In the genomic region with DNA sequence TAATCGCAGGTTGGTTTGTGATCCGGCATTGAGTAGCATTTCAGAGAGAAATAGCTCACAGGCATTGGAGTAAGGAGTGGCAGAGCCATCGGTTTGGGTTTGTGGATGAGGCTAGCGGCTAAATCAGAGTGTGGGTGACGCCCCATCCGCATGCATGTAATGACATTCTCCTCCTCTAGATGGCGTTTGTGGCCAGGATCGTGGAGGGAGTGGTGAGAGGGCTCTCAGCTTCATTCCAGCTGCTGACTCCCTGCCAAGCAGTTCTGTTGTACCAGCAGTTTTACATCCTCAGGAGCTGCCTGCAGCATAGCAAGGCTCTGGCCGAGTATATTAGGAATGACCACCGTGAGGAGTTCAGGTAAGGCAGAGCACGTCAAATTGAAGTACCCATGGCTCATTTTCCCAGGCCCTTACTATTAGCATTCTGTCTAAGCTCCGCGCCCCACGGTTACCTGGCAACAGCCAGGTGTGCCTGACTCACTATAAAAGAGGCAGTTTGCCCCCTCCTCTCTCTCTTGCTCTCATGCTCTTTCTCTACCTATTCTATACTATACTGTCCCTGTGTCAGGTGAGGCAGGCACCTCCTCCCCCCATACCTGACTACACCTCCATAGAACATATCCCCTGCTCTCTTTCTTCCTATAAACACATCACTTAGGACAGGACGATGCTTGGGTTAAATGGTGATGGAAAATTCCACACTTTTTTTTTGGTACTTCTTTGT, we compare ENCODE assay signal across 8 mouse cellular contexts. TPM values are rescaled to one million over a fixed set of nuclear protein-coding genes. Genes with fewer than 3 reads are reported as not detected.
A peak's percentile ranks its signal among the peaks of the same experiment; 100 is the strongest.
DNase-seq lines count a peak whose midpoint lies in the region; ATAC-seq lines count a peak whose summit lies in the region.

No protein-coding gene starts in this region.

- no peaks in the 10 kb centered on the region for H3K27me3 ChIP-seq in heart, embryonic 12.5 days (replicated peaks)
- H3K27me3 ChIP-seq in intestine, embryonic 14.5 days (replicated peaks; ENCODE audit: control insufficient read depth, insufficient read depth, low read length), result no peaks in the 10 kb centered on the region

- H3K4me2 ChIP-seq in heart, embryonic 12.5 days, result no peak overlapping the region
- H3K4me2 ChIP-seq in intestine, embryonic 14.5 days (ENCODE audit: low read length), result no peak overlapping the region

- peaks cover 2% of the 10 kb centered on the region; the same call in 1 of the 2 replicates for H3K9me3 ChIP-seq in heart, embryonic 12.5 days (replicated peaks)
- no peaks in the 10 kb centered on the region for H3K9me3 ChIP-seq in intestine, embryonic 14.5 days (ENCODE audit: control insufficient read depth, low read length)

- intact Hi-C loops in gastrocnemius, postnatal 14 days (cut with DNase I; ENCODE audit: low total_unique reads), result loop anchor here (10.0 kb wide), 1 partner anchor 145 kb away; no protein-coding TSS in a partner anchor

- no peak overlapping the region for H3K27ac ChIP-seq in heart, embryonic 12.5 days (ENCODE audit: poor library complexity, severe bottlenecking)
- H3K27ac ChIP-seq in intestine, embryonic 14.5 days (ENCODE audit: low read depth), result no peak overlapping the region

- peak; percentile 97 for DNase-seq in heart, adult 11 months
- peak; percentile 91 for DNase-seq in embryo, embryonic 10.5 days (ENCODE audit: low spot score)
- DNase-seq in gastrocnemius, postnatal 14 days, result peak; percentile 87
- peak; percentile 88 for DNase-seq in intestine, embryonic 14.5 days (ENCODE audit: low spot score)
- DNase-seq in left cerebral cortex, adult 8-10 months (ENCODE audit: low spot score in 2 of 2), result peak; percentile 30 to 53
- DNase-seq in right cerebral cortex, postnatal 14 days, result peak; percentile 79

- no peaks in the 10 kb centered on the region for H3K36me3 ChIP-seq in heart, embryonic 12.5 days
- H3K36me3 ChIP-seq in intestine, embryonic 14.5 days (ENCODE audit: control insufficient read depth, insufficient read depth, low read length), result no peaks in the 10 kb centered on the region

- H3K4me3 ChIP-seq in heart, embryonic 12.5 days, result no peak overlapping the region
- no peak overlapping the region for H3K4me3 ChIP-seq in intestine, embryonic 14.5 days (ENCODE audit: low read depth, low read length)

- no peak for ATAC-seq in heart, embryonic 12.5 days (ENCODE audit: insufficient number of reproducible peaks, low FRiP score)
- peak; percentile 73 for ATAC-seq in intestine, embryonic 14.5 days (replicated peaks; ENCODE audit: low FRiP score, low TSS enrichment, low read depth)
- ATAC-seq in megakaryocyte progenitor cell, adult 5-6 weeks (replicated peaks; ENCODE audit: poor library complexity), result peak; percentile 85

- no peak overlapping the region for H3K9ac ChIP-seq in heart, embryonic 12.5 days
- no peak overlapping the region for H3K9ac ChIP-seq in intestine, embryonic 14.5 days (ENCODE audit: low read length)

- peaks cover 5% of the 10 kb centered on the region; the same call in 1 of the 2 replicates for H3K4me1 ChIP-seq in heart, embryonic 12.5 days (replicated peaks)
- H3K4me1 ChIP-seq in intestine, embryonic 14.5 days (replicated peaks; ENCODE audit: control insufficient read depth, insufficient read depth, low read length), result 0 out of 2 replicates have a peak, but pooled peaks cover 5% of the 10 kb centered on the region

- 22% methylated on average over 15 of the region's 15 CpGs for WGBS in heart, embryonic 12.5 days
- WGBS in intestine, embryonic 14.5 days, result 19% methylated on average over 15 of the region's 15 CpGs

RNA-seq across cellular contexts. Expression of gene D930020B18Rik, which starts 48.4 kb away (rescaled TPM):
- 0.09 TPM in 1 of 2 replicates, not detected in the other for polyA plus RNA-seq in heart, embryonic 12.5 days (2016; fragmentation: Nextera tagmentation; extraction: Ambion mirVana)
- not detected for total RNA-seq in gastrocnemius, postnatal 14 days (2021)
- polyA plus RNA-seq in intestine, embryonic 14.5 days (2014; fragmentation: Nextera tagmentation; extraction: Ambion mirVana), result 0.27 and 0.68 TPM in 2 replicates
- total RNA-seq in left cerebral cortex, adult 8-10 months (2022), result under 1 TPM; 0.14 to 0.72 (median 0.53) TPM
- not detected in 2 replicates for total RNA-seq in megakaryocyte progenitor cell, adult 5-6 weeks (2015)
- total RNA-seq in megakaryocyte progenitor cell, adult 5-6 weeks (2017), result not detected in 2 replicates

RNA-seq across cellular contexts. Expression of gene BC048403, which starts 50.0 kb away (rescaled TPM):
- polyA plus RNA-seq in heart, embryonic 12.5 days (2016; fragmentation: Nextera tagmentation; extraction: Ambion mirVana), result 2.6 and 2.9 TPM in 2 replicates
- 1 to 10 TPM; 1.4 to 2.0 TPM for total RNA-seq in gastrocnemius, postnatal 14 days (2021)
- polyA plus RNA-seq in intestine, embryonic 14.5 days (2014; fragmentation: Nextera tagmentation; extraction: Ambion mirVana), result 4.5 and 5.2 TPM in 2 replicates
- 10 to 100 TPM; 10.7 to 11.5 (median 11.1) TPM for total RNA-seq in left cerebral cortex, adult 8-10 months (2022)
- 10.9 and 14.0 TPM in 2 replicates for total RNA-seq in megakaryocyte progenitor cell, adult 5-6 weeks (2015)
- 3.7 and 4.3 TPM in 2 replicates for total RNA-seq in megakaryocyte progenitor cell, adult 5-6 weeks (2017)

Comparison
In these comparisons a context has a peak if more than half of its experiments do, and no peak if none do; other contexts are left out.
1. DNase-seq: peak in every context shown above with its lines; median percentile 97 in heart, adult 11 months; 91 in embryo, embryonic 10.5 days; 88 in intestine, embryonic 14.5 days; 87 in gastrocnemius, postnatal 14 days; 79 in right cerebral cortex, postnatal 14 days; 42 in left cerebral cortex, adult 8-10 months.